Mouse (Mus musculus) lung, adult 2 months (tissue): ENCODE data around the gene Zfp2. TPM values are rescaled to one million over a fixed set of nuclear protein-coding genes. Genes with fewer than 3 reads are reported as not detected.

Experiments
- DNase-seq: peaks from one replicate; pipeline ENCODE4 v3.0.0; 2022
- H3K4me1 ChIP-seq: fragments of 200-500 bp; 2 replicates; pipeline ENCODE4 v1.6.1; 2011; ENCODE audit warnings: low read length; ENCODE audit not compliant: control insufficient read depth, insufficient read depth
- H3K4me3 ChIP-seq: fragments of 200-500 bp; replicated peaks from 2 replicates; pipeline ENCODE3; 2011; ENCODE audit warnings: low read depth, mild to moderate bottlenecking, control low read depth, low read length; ENCODE audit errors: extremely low read depth
- CTCF ChIP-seq: fragments of 200-500 bp; IDR thresholded peaks from 2 replicates; pipeline ENCODE4 v1.5.1; 2011; ENCODE audit warnings: mild to moderate bottlenecking, low read length, control low read depth; ENCODE audit not compliant: insufficient read depth
- POLR2A ChIP-seq: fragments of 200-500 bp; IDR thresholded peaks from 2 replicates; pipeline ENCODE4 v1.6.1; 2011; ENCODE audit warnings: low read depth, mild to moderate bottlenecking, control low read depth, low read length, borderline replicate concordance; ENCODE audit errors: extremely low read depth
- WGBS: fragments of 180-500 bp; shearing (Covaris S2); methylation state at CpG from one replicate; pipeline ENCODE4 v1.1.7; 2018; 5-methylcytosine and 5-hydroxymethylcytosine counted together
- polyA plus RNA-seq: library from polyadenylated mRNA; depleted of rRNA; stranded (reverse); fragments of >200 nt; gene quantifications from 2 replicates; pipeline ENCODE4 v1.2.3, GENCODE M21; 2012

Zfp2 gene
- polyA plus RNA-seq, 1 experiment, result 1.4 TPM

GRCm38 (mm10) chr11:50931021-50931420, 15.1 kb upstream of the Zfp2 start:
- WGBS, result 0% methylated on average over 16 of the region's 16 CpGs
- DNase-seq, result no peak
- peak overlapping the region; percentile 82 for H3K4me3 ChIP-seq
- H3K4me1 ChIP-seq, result 0 out of 2 replicates have a peak, but pooled peaks cover 3% of the 10 kb centered on the region
- TF ChIP-seq CTCF, result no peak
- TF ChIP-seq POLR2A, result no peak

DNA sequence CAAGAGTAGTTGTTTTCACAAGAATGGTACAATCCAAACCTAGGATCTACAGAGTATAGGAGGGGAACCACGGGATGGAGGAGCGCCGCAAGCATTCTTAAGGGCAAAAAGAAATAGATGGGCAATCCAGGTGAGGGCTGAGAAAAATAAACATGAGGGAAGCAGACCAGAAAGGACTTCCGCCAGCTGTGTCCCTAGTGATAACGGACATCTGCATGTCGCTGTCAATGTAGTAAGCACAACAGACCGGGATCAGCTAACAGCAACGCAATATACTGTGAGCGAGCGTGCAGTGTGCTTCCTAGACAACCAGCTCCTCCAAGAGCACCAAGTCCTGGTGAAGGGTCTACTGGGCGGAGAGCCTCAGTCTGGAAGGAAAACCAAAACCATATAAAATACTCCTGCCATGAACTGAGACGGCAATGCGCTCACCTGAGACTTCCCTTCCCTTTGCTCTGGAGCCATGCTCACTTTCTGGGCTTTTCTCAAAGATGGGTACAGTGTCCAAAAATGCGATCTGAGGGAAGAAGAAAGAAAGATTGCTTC, 14.6 kb upstream of the Zfp2 start:
- peak; percentile 7 for DNase-seq
- TF ChIP-seq POLR2A, result no peak
- Histone ChIP-seq H3K4me3 (peak overlapping the region; percentile 82), H3K4me1 (0 out of 2 replicates have a peak, but pooled peaks cover 3% of the 10 kb centered on the region)
- 12% methylated on average over 14 of the region's 14 CpGs for WGBS

GRCm38 (mm10) chr11:50914461-50914860, 1.5 kb downstream of the Zfp2 start:
- 96% methylated on average over 3 of the region's 3 CpGs for WGBS
- Histone ChIP-seq H3K4me3 (no peak overlapping the region), H3K4me1 (no peaks in the 10 kb centered on the region)
- no peak for TF ChIP-seq CTCF
- no peak for TF ChIP-seq POLR2A
- no peak for DNase-seq

DNA sequence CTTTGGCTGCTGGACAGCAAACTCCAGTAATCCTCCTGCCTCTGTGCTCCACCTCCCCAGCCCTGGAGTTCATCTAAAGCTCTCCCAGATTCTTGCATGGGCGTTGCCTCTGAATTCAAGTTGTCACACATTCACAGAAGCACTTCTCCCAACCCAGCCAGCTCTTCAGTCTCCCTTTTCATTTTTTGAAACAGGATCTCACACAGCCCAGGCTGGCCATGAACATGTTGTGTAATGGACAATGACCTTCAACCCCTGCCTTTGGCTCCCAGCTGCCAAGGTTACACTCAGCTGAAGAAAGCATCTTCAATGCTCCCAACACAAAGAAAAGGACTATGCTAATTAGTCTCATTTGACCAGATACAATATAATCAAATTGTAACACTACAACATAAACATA, 2.7 kb downstream of the Zfp2 start:
- WGBS, result 89% methylated on average over 1 of the region's 1 CpGs
- Histone ChIP-seq H3K4me1 (no peaks in the 10 kb centered on the region), H3K4me3 (no peak overlapping the region)
- no peak for DNase-seq
- TF ChIP-seq POLR2A (no peak), CTCF (no peak)

- WGBS, result 91% methylated on average over 5 of the region's 5 CpGs
- DNase-seq, result no peak
- Histone ChIP-seq H3K4me1 (no peaks in the 10 kb centered on the region), H3K4me3 (no peak overlapping the region)
- no peak for TF ChIP-seq CTCF
- no peak for TF ChIP-seq POLR2A
Measured at GRCm38 (mm10) chr11:50908136-50908535, 7.8 kb downstream of the Zfp2 start.

GRCm38 (mm10) chr11:50897359-50897758, 18.6 kb downstream of the Zfp2 start:
- TF ChIP-seq CTCF, result no peak
- no peak for TF ChIP-seq POLR2A
- 81% methylated on average over 1 of the region's 1 CpGs for WGBS
- DNase-seq, result no peak
- H3K4me1 ChIP-seq, result no peaks in the 10 kb centered on the region
- H3K4me3 ChIP-seq, result no peak overlapping the region

DNA sequence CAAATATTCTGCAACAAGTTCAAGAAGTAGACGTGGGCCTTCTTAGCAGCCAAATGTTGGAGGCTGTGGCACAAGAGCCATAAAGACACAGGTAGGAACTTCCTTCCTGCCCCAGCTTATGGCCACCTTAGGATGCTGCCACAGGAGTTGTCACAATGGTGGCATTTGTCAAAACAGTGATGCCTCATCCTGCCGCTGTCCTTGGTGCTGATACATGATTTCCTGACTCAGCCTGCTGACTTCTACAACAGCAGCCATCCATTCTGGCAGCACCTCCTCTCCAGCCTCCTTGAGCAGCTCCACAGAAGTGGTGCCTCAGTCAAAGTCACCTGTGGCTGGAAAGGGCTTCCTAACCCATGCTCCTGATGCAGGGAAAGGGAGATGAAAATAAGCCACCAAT, 23.5 kb downstream of the Zfp2 start:
- no peak for DNase-seq
- H3K4me3 ChIP-seq, result no peak overlapping the region
- whole genome bisulfite sequencing, result 45% methylated on average over 2 of the region's 2 CpGs
- H3K4me1 ChIP-seq, result no peaks in the 10 kb centered on the region; the same call in 1 of the 2 replicates
- TF ChIP-seq POLR2A (no peak), CTCF (no peak)

DNA sequence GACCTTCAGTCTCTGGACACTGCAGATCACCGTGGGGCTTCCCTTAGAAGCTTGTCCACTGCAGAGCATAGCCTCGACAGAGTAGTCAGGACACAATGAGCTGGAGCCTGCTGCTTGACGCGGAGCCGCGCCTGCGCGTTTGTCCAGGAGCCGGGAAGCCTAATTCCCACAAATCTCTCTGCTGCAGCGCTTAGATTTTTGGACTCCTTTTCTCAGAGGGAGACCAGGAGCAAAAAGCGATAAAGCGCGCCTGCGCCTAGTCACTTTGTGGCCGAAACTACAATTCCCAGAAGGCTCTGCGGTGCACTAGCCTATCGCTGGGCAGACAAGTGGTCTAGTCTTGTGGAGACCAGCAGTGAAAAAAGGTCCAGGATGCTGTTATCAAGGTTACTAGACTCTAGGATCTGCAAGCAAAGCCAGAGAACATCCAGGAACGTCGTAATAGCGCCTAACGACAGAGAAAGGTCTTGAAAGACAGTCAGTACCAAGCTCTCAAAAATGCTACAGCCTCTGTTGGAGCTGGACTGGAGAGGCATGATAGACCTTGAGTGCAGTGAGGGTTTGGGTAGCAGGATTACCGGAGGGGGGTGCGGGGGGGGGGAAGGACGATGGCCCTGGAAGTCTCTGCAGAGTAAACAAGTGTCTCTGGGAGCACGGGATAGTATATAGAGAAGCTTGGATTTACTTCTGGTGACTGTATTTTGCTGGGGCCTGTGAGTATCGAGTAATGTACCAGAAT, 28.4 kb downstream of the Zfp2 start, which contains the start of gene Zfp454:
Zfp454 (minus strand) TSS at position 262 of the 739 bp plus-strand sequence.
- no peaks in the 10 kb centered on the region; the same call in 1 of the 2 replicates for H3K4me1 ChIP-seq
- peak within 1 kb of the TSS; percentile 59 for H3K4me3 ChIP-seq
- DNase-seq, result peak; percentile 78
- 8% methylated on average over 26 of the region's 26 CpGs for WGBS
- TF ChIP-seq CTCF (no peak), POLR2A (peak; percentile 30; the same call in 1 of the 2 replicates)

DNA sequence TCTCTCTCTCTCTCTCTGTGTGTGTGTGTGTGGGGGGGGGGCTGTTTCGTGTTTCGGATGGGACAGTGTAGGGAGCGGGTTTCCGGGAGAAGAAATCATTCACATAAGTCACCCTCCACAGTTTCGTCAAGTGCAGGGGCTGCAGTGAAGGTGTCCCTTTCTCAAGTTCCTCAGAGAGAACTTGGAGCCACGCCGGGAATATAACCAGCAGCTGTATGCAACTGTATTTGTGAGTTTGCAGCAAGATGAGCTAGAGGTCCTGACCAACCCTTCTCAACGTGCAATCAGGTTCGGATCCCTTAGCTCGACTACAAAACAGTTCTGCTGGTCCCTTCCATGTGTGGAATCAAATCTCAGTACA, 29.1 kb downstream of the Zfp2 start:
- no peaks in the 10 kb centered on the region; the same call in 1 of the 2 replicates for H3K4me1 ChIP-seq
- TF ChIP-seq POLR2A (no peak), CTCF (no peak)
- peak overlapping the region; percentile 59 for H3K4me3 ChIP-seq
- 14% methylated on average over 10 of the region's 10 CpGs for WGBS
- no peak for DNase-seq

GRCm38 (mm10) chr11:50886231-50886932, 29.6 kb downstream of the Zfp2 start:
- Histone ChIP-seq H3K4me3 (no peak overlapping the region), H3K4me1 (no peaks in the 10 kb centered on the region; the same call in 1 of the 2 replicates)
- DNase-seq, result no peak

More at GRCm38 (mm10) chr11:50886231-50886932, 29.6 kb downstream of the Zfp2 start:
- TF ChIP-seq CTCF (no peak), POLR2A (no peak)
- 43% methylated on average over 8 of the region's 8 CpGs for WGBS
